Mouse (Mus musculus) myocyte (in vitro differentiated cells): ENCODE data around the gene Aven. TPM values are rescaled to one million over a fixed set of nuclear protein-coding genes. Genes with fewer than 3 reads are reported as not detected.

Source experiments
- H3K27me3 ChIP-seq: one replicate; pipeline ENCODE4 v1.6.1; 2011; ENCODE audit not compliant: control insufficient read depth, insufficient read depth, insufficient read length
- H3K36me3 ChIP-seq: one replicate; pipeline ENCODE4 v1.6.1; 2011; ENCODE audit not compliant: control insufficient read depth, insufficient read depth
- H3K4me2 ChIP-seq: one replicate; pipeline ENCODE4 v1.6.1; 2011; ENCODE audit warnings: low read depth, control low read depth
- H3K4me3 ChIP-seq: one replicate; pipeline ENCODE4 v1.5.1; 2011; ENCODE audit warnings: mild to moderate bottlenecking, control low read depth, moderate library complexity
- H3K79me2 ChIP-seq: one replicate; pipeline ENCODE4 v1.6.1; 2011; ENCODE audit not compliant: control insufficient read depth, insufficient read depth
- H3ac ChIP-seq: one replicate; pipeline ENCODE4 v1.6.1; 2011; ENCODE audit not compliant: control insufficient read depth, insufficient read length
- CEBPB ChIP-seq: IDR thresholded peaks from 2 replicates; pipeline ENCODE4 v1.6.1; 2011; ENCODE audit warnings: mild to moderate bottlenecking, moderate library complexity; ENCODE audit not compliant: poor library complexity, insufficient read depth, severe bottlenecking
- E2F4 ChIP-seq: IDR thresholded peaks from one replicate; pipeline ENCODE4 v1.6.1; 2011; ENCODE audit warnings: mild to moderate bottlenecking, control low read depth, moderate library complexity; ENCODE audit not compliant: insufficient read depth
- MAX ChIP-seq: IDR thresholded peaks from one replicate; pipeline ENCODE4 v1.6.1; 2011; ENCODE audit warnings: low read depth, mild to moderate bottlenecking, control low read depth
- MYOD1 ChIP-seq, 3 experiments: IDR thresholded peaks; one replicate each; pipeline ENCODE4 v1.6.1; 2011; ENCODE audit warnings: control low read depth in 2 of 3, low read depth in 2 of 3, mild to moderate bottlenecking in 2 of 3, moderate library complexity in 1 of 3; ENCODE audit not compliant: insufficient read length in 2 of 3, control insufficient read depth in 1 of 3
- MYOG ChIP-seq, 3 experiments: IDR thresholded peaks; one replicate each; pipeline ENCODE4 v1.6.1; 2011; ENCODE audit warnings: control low read depth in 2 of 3, low read depth in 2 of 3, mild to moderate bottlenecking in 2 of 3; ENCODE audit not compliant: insufficient read length in 2 of 3, control insufficient read depth in 1 of 3, insufficient read depth in 1 of 3
- POLR2A ChIP-seq: IDR thresholded peaks from one replicate; pipeline ENCODE4 v1.6.1; 2011; ENCODE audit warnings: low read depth, mild to moderate bottlenecking, control low read depth, moderate library complexity; ENCODE audit not compliant: insufficient read length
- POLR2AphosphoS2 ChIP-seq: IDR thresholded peaks from one replicate; pipeline ENCODE4 v1.6.1; 2011; ENCODE audit warnings: low read depth, control low read depth; ENCODE audit not compliant: insufficient read length
- REST ChIP-seq: IDR thresholded peaks from one replicate; pipeline ENCODE4 v1.6.1; 2011; ENCODE audit warnings: mild to moderate bottlenecking, control low read depth, moderate library complexity; ENCODE audit not compliant: insufficient read depth, insufficient read length
- SRF ChIP-seq: IDR thresholded peaks from one replicate; pipeline ENCODE4 v1.6.1; 2011; ENCODE audit warnings: low read depth; ENCODE audit not compliant: control insufficient read depth, insufficient read length
- TCF12 ChIP-seq: IDR thresholded peaks from one replicate; pipeline ENCODE4 v1.6.1; 2011; ENCODE audit warnings: mild to moderate bottlenecking, control low read depth; ENCODE audit not compliant: poor library complexity, insufficient read depth, severe bottlenecking
- TCF3 ChIP-seq: IDR thresholded peaks from one replicate; pipeline ENCODE4 v1.6.1; 2011; ENCODE audit warnings: low read depth, control low read depth; ENCODE audit not compliant: insufficient read length
- USF1 ChIP-seq: IDR thresholded peaks from one replicate; pipeline ENCODE4 v1.6.1; 2011; ENCODE audit warnings: low read depth, mild to moderate bottlenecking, control low read depth, moderate library complexity
- polyA plus RNA-seq: library from polyadenylated mRNA; unstranded; fragments of >200 nt; fragmentation: generic; extraction: Trizol; gene quantifications from one replicate; pipeline ENCODE4 v1.2.1, GENCODE M21; 2012; ENCODE audit warnings: missing spikeins

Gene Aven
- polyA plus RNA-seq, 1 experiment: 11.8 TPM

DNA sequence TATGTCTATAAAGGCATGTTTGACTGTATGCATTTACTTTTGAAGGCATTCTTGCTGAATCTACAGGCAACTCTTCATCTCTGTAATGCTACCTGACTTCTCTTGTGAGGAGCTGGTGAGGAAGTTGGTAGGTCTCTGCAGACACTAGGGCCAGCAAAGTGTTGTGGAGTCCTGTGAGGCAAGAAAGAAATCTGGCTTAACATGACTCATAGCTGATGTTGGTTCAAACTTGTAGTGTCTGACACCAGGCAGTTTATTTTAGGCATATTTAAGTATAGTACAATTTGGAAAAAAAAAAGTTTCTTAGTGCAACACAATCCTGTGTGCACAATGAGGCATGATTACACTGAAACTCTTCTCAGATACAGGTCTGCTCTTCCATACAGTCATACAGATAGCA is 23.2 kb upstream of the Aven start:
- Histone ChIP-seq H3K4me2 (no peak overlapping the region), H3K4me3 (no peak overlapping the region), H3K79me2 (no peaks in the 10 kb centered on the region), H3K27me3 (no peaks in the 10 kb centered on the region), H3K36me3 (peaks cover 31% of the 10 kb centered on the region), H3ac (no peak overlapping the region)
- no peak for TF ChIP-seq TCF12
- no peak for TF ChIP-seq POLR2AphosphoS2
- TF ChIP-seq CEBPB: no peak
- TF ChIP-seq USF1: no peak
- TF ChIP-seq SRF: no peak
- no peak for TF ChIP-seq TCF3
- TF ChIP-seq E2F4: no peak
- no peak for TF ChIP-seq MYOD1 (IDR thresholded peaks at IDR 0.05; ENCODE audit: control insufficient read depth in 1 of 3, insufficient read length in 2 of 3, low read depth in 2 of 3)
- no peak for TF ChIP-seq REST
- TF ChIP-seq POLR2A: no peak
- TF ChIP-seq MYOG (IDR thresholded peaks at IDR 0.05; ENCODE audit: control insufficient read depth in 1 of 3, insufficient read depth in 1 of 3, insufficient read length in 2 of 3, low read depth in 2 of 3): no peak
- TF ChIP-seq MAX: no peak

GRCm38 (mm10) chr2:112470961-112471381 is 21.8 kb upstream of the Aven start:
- H3ac ChIP-seq: no peak overlapping the region
- peaks cover 30% of the 10 kb centered on the region for H3K36me3 ChIP-seq
- no peaks in the 10 kb centered on the region for H3K27me3 ChIP-seq
- H3K4me2 ChIP-seq: peak overlapping the region; percentile 7
- H3K4me3 ChIP-seq: no peak overlapping the region
- peak in 2 of 3 experiments; percentile 30 to 49 for TF ChIP-seq MYOD1 (IDR thresholded peaks at IDR 0.05; ENCODE audit: control insufficient read depth in 1 of 3, insufficient read length in 2 of 3, low read depth in 2 of 3)
- no peak for TF ChIP-seq E2F4
- no peaks in the 10 kb centered on the region for H3K79me2 ChIP-seq

DNA sequence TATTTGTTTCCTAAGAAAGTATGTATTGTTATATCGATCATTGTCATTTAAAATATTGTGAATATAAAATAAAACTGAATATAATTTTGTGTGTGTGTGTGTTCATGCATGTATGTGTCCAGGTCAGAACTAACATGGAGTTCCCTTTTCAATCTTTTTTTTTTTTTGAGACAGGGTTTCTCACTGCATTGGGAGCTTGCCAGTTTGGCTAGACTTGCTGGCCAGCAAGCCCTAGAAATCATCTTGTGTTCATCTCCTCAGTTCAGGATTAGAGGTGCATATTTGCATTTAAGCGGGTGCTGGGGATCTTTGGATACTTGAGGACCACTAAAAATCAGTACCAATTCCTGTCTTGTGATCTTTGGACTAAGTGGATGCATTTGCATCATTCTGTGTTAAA is 20.7 kb upstream of the Aven start:
- Histone ChIP-seq H3K79me2 (no peaks in the 10 kb centered on the region), H3K27me3 (no peaks in the 10 kb centered on the region), H3K36me3 (peaks cover 22% of the 10 kb centered on the region), H3K4me3 (no peak overlapping the region), H3K4me2 (no peak overlapping the region), H3ac (no peak overlapping the region)
- TF ChIP-seq REST: no peak

GRCm38 (mm10) chr2:112474997-112475724 is 17.6 kb upstream of the Aven start:
- Histone ChIP-seq H3ac (no peak overlapping the region), H3K79me2 (no peaks in the 10 kb centered on the region), H3K36me3 (no peaks in the 10 kb centered on the region), H3K27me3 (no peaks in the 10 kb centered on the region), H3K4me2 (no peak overlapping the region), H3K4me3 (no peak overlapping the region)
- TF ChIP-seq REST (no peak), SRF (no peak), USF1 (no peak), POLR2A (no peak), MAX (no peak), E2F4 (no peak), POLR2AphosphoS2 (no peak), TCF3 (no peak), CEBPB (no peak), MYOD1 (IDR thresholded peaks at IDR 0.05; ENCODE audit: control insufficient read depth in 1 of 3, insufficient read length in 2 of 3, low read depth in 2 of 3) (no peak), MYOG (IDR thresholded peaks at IDR 0.05; ENCODE audit: control insufficient read depth in 1 of 3, insufficient read depth in 1 of 3, insufficient read length in 2 of 3, low read depth in 2 of 3) (no peak)

DNA sequence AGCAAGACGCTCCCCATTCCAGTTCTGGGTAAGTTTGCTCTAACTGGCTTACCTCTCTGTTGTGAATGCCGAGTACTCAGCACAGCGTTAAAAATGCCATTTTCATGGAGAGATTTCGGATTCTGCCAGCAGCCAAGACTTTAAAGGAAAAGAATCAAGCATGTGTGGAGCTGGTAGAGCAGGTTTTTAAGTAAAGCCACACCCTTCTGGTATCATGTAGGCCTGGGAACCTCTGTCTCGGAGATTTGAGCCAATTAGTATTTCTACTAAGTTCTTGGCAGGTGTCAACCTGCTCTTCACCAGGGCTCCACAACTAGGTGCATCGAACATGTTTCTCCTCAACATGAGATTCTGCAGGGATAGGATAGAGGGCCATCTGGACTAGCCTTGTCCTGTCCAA is 16.2 kb upstream of the Aven start:
- Histone ChIP-seq H3K4me3 (no peak overlapping the region), H3K4me2 (no peak overlapping the region), H3K79me2 (no peaks in the 10 kb centered on the region), H3K27me3 (no peaks in the 10 kb centered on the region), H3K36me3 (no peaks in the 10 kb centered on the region), H3ac (no peak overlapping the region)
- TF ChIP-seq SRF: no peak
- TF ChIP-seq REST: no peak
- TF ChIP-seq E2F4: no peak
- TF ChIP-seq TCF3: no peak
- TF ChIP-seq POLR2AphosphoS2: no peak
- no peak for TF ChIP-seq MYOG (IDR thresholded peaks at IDR 0.05; ENCODE audit: control insufficient read depth in 1 of 3, insufficient read depth in 1 of 3, insufficient read length in 2 of 3, low read depth in 2 of 3)

- Histone ChIP-seq H3K27me3 (no peaks in the 10 kb centered on the region), H3K36me3 (no peaks in the 10 kb centered on the region), H3ac (no peak within 1 kb of the TSS), H3K4me3 (no peak within 1 kb of the TSS), H3K4me2 (no peak within 1 kb of the TSS), H3K79me2 (no peaks in the 10 kb centered on the region)
- TF ChIP-seq MYOG (IDR thresholded peaks at IDR 0.05; ENCODE audit: control insufficient read depth in 1 of 3, insufficient read depth in 1 of 3, insufficient read length in 2 of 3, low read depth in 2 of 3) (no peak), POLR2A (no peak), REST (no peak), TCF12 (no peak), POLR2AphosphoS2 (no peak), CEBPB (no peak), MAX (no peak), USF1 (no peak), TCF3 (no peak), E2F4 (no peak), SRF (no peak), MYOD1 (IDR thresholded peaks at IDR 0.05; ENCODE audit: control insufficient read depth in 1 of 3, insufficient read length in 2 of 3, low read depth in 2 of 3) (no peak)
Observed at GRCm38 (mm10) chr2:112480669-112481068, 12.1 kb upstream of the Aven start, which contains the start of gene Chrm5. TSS of gene Chrm5 (minus strand) at chr2:112480769.
